Mouse (Mus musculus): Measurements from ENCODE around the gene Rasgef1b. TPM values are rescaled to one million over a fixed set of nuclear protein-coding genes. Genes with fewer than 3 reads are reported as not detected.
A peak's percentile ranks its signal among the peaks of the same experiment; 100 is the strongest.

Gene Rasgef1b
- polyA plus RNA-seq, 1 experiment from 2014 or later: 66.1 TPM

GRCm38 (mm10) chr5:99451416-99451815, 277.4 kb downstream of the Rasgef1b start:
- Histone ChIP-seq H3K27me3 (no peaks in the 10 kb centered on the region), H3K36me3 (no peaks in the 10 kb centered on the region), H3K9ac (no peak overlapping the region), H3K4me1 (replicated peaks) (peaks cover 14% of the 10 kb centered on the region), H3K4me3 (no peak overlapping the region), H3K9me3 (no peaks in the 10 kb centered on the region), H3K27ac (replicated peaks) (no peak overlapping the region), H3K4me2 (no peak overlapping the region)
- no peak for ATAC-seq (ENCODE audit: low read depth)
- 49% methylated on average over 5 of the region's 5 CpGs for WGBS

GRCm38 (mm10) chr5:99450994-99451393, 277.9 kb downstream of the Rasgef1b start:
- Histone ChIP-seq H3K4me2 (no peak overlapping the region), H3K4me3 (no peak overlapping the region), H3K4me1 (replicated peaks) (peaks cover 14% of the 10 kb centered on the region), H3K36me3 (no peaks in the 10 kb centered on the region), H3K27ac (replicated peaks) (no peak overlapping the region), H3K9me3 (no peaks in the 10 kb centered on the region), H3K27me3 (no peaks in the 10 kb centered on the region), H3K9ac (no peak overlapping the region)
- no peak for ATAC-seq (ENCODE audit: low read depth)
- WGBS: 64% methylated on average over 4 of the region's 4 CpGs

DNA sequence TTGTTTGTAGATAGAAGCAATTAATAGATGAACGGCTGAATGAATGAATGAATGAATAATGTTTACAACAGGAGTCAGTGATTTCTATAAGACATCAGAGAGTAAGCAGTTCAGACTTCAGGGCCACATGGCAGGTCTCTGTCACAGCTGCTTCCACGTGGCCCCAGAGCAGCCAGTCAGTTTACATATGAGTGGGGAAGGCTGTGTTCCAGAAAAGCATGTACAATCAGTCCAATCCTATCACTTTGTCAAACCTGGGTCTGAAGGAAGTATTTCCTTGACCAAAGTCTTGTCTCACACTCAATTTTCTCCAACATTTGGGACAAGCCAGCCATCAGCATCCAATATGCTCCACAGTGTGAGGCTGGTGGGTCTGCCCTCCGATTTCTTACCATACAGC, 278.4 kb downstream of the Rasgef1b start:
- Histone ChIP-seq H3K27me3 (no peaks in the 10 kb centered on the region), H3K9me3 (no peaks in the 10 kb centered on the region), H3K4me3 (no peak overlapping the region), H3K9ac (no peak overlapping the region), H3K36me3 (no peaks in the 10 kb centered on the region), H3K4me1 (replicated peaks) (peaks cover 14% of the 10 kb centered on the region), H3K4me2 (no peak overlapping the region), H3K27ac (replicated peaks) (0 out of 2 replicates have a peak overlapping the region, but pooled peaks have one; percentile 23)
- ATAC-seq (ENCODE audit: low read depth): no peak
- WGBS: 74% methylated on average over 3 of the region's 3 CpGs

GRCm38 (mm10) chr5:99447481-99447880, 281.4 kb downstream of the Rasgef1b start:
- no peak overlapping the region for H3K27ac ChIP-seq (replicated peaks)

GRCm38 (mm10) chr5:99445242-99445641, 283.6 kb downstream of the Rasgef1b start:
- 81% methylated on average over 5 of the region's 5 CpGs for WGBS
- H3K4me3 ChIP-seq: no peak overlapping the region
- ATAC-seq (ENCODE audit: low read depth): no peak

More at GRCm38 (mm10) chr5:99447481-99447880, 281.4 kb downstream of the Rasgef1b start:
- 90% methylated on average over 6 of the region's 6 CpGs for WGBS
- H3K9me3 ChIP-seq: no peaks in the 10 kb centered on the region
- no peaks in the 10 kb centered on the region for H3K27me3 ChIP-seq
- H3K4me3 ChIP-seq: no peak overlapping the region
- no peak for ATAC-seq (ENCODE audit: low read depth)
- H3K4me2 ChIP-seq: no peak overlapping the region
- peaks cover 15% of the 10 kb centered on the region for H3K4me1 ChIP-seq (replicated peaks)
- H3K9ac ChIP-seq: no peak overlapping the region
- no peaks in the 10 kb centered on the region for H3K36me3 ChIP-seq

DNA sequence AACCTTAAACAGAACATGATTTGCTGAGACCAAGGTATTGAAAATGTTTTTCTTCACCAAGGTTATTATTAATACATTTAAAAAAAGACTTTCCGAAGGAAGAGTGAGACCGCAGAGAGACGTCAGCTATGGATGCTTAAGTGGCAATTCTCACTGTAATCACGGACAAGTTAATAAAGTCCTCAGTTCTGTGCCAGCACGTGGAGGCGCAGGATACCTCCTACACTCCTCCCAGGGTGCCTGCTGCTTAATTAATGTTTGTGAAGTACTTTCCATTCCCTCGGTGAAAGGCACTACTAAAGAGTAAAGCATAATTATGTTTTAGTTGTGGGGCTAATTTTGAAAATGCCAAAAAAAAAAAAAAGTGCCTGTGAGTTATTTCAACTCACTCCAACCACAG, 284.1 kb downstream of the Rasgef1b start:
- Histone ChIP-seq H3K4me2 (no peak overlapping the region), H3K4me1 (replicated peaks) (0 out of 2 replicates have a peak, but pooled peaks cover 5% of the 10 kb centered on the region), H3K9ac (no peak overlapping the region), H3K9me3 (no peaks in the 10 kb centered on the region), H3K4me3 (no peak overlapping the region), H3K27ac (replicated peaks) (no peak overlapping the region), H3K36me3 (no peaks in the 10 kb centered on the region), H3K27me3 (no peaks in the 10 kb centered on the region)
- no peak for ATAC-seq (ENCODE audit: low read depth)
- 54% methylated on average over 7 of the region's 7 CpGs for WGBS

More at GRCm38 (mm10) chr5:99445242-99445641, 283.6 kb downstream of the Rasgef1b start:
- Histone ChIP-seq H3K27ac (replicated peaks) (no peak overlapping the region), H3K4me2 (no peak overlapping the region), H3K4me1 (replicated peaks) (0 out of 2 replicates have a peak, but pooled peaks cover 5% of the 10 kb centered on the region), H3K9me3 (no peaks in the 10 kb centered on the region), H3K27me3 (no peaks in the 10 kb centered on the region), H3K36me3 (no peaks in the 10 kb centered on the region), H3K9ac (no peak overlapping the region)

DNA sequence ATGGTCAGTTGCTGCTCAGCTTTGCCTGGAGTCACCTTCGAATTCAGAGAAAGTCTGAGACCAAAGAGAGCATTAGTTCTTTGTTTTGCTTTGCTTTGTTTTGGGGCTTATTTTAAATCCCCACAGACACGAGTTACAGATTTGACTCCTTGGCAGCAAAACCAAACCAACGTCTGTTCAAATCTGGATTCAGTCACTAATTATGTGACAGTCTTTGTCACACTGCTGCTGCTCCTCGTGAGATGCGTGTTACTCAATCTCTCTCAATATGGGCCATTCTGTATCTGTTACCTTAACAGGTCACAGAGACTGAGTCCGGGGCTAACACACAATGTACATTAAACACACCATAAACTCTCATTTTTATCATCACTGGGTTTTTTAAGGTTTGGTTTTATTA, 288.8 kb downstream of the Rasgef1b start:
- WGBS: 73% methylated on average over 6 of the region's 6 CpGs
- 0 out of 2 replicates have a peak, but pooled peaks cover 8% of the 10 kb centered on the region for H3K4me1 ChIP-seq (replicated peaks)
- ATAC-seq (ENCODE audit: low read depth): no peak

DNA sequence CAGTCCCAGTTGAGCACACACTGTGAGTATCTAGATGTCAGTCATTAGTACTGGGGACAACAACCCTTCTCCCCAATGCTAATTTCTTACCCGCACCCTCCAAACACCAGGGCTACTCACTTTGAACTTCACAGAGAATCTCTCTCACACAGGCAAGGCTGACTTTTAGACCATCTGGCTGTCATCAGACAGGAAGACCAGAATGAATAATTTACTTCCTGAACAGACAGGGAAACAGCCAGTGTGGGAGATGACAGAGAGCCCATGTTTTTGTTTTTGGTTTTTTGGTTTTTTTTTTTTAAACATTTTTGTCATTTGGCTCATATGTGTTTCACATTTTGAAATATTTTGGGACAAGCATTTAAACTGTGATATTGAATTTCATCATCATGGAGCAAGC, 290.3 kb downstream of the Rasgef1b start:
- ATAC-seq (ENCODE audit: low read depth): no peak
- no peaks in the 10 kb centered on the region for H3K27me3 ChIP-seq
- H3K36me3 ChIP-seq: no peaks in the 10 kb centered on the region
- H3K4me1 ChIP-seq (replicated peaks): 0 out of 2 replicates have a peak, but pooled peaks cover 2% of the 10 kb centered on the region
- WGBS: 58% methylated on average over 1 of the region's 1 CpGs
- no peak overlapping the region for H3K9ac ChIP-seq
- H3K27ac ChIP-seq (replicated peaks): no peak overlapping the region
- no peak overlapping the region for H3K4me3 ChIP-seq
- H3K9me3 ChIP-seq: no peaks in the 10 kb centered on the region
- no peak overlapping the region for H3K4me2 ChIP-seq

More for the DNA sequence above, 288.8 kb downstream of the Rasgef1b start:
- no peak overlapping the region for H3K9ac ChIP-seq
- no peak overlapping the region for H3K4me3 ChIP-seq
- H3K27me3 ChIP-seq: no peaks in the 10 kb centered on the region
- H3K36me3 ChIP-seq: no peaks in the 10 kb centered on the region
- no peak overlapping the region for H3K27ac ChIP-seq (replicated peaks)
- no peak overlapping the region for H3K4me2 ChIP-seq
- H3K9me3 ChIP-seq: no peaks in the 10 kb centered on the region

DNA sequence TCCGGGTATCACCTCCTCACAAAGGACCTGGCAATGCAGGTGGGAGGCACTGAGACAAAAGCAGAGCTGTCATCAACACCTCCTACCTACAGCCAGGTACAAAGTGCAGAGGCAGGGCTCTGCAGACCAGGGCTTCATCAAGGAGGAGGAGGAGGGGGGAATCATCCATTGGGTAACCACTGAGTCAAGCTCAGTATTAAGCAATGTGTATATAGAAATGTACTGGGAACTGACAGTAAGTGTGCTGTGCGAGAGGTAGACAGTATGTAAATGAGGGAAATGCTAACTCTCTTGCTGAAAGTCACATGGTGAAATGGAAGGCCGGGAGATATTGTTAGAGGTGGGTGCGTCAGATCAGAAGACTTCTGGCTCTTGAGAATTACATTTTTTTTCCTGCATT, 294.6 kb downstream of the Rasgef1b start:
- WGBS: 88% methylated on average over 4 of the region's 4 CpGs
- no peaks in the 10 kb centered on the region for H3K36me3 ChIP-seq
- H3K4me3 ChIP-seq: no peak overlapping the region
- no peaks in the 10 kb centered on the region for H3K27me3 ChIP-seq
- 0 out of 2 replicates have a peak, but pooled peaks cover 2% of the 10 kb centered on the region for H3K4me1 ChIP-seq (replicated peaks)
- H3K9me3 ChIP-seq: no peaks in the 10 kb centered on the region
- no peak overlapping the region for H3K27ac ChIP-seq (replicated peaks)
- H3K4me2 ChIP-seq: no peak overlapping the region
- no peak for ATAC-seq (ENCODE audit: low read depth)
- H3K9ac ChIP-seq: no peak overlapping the region

DNA sequence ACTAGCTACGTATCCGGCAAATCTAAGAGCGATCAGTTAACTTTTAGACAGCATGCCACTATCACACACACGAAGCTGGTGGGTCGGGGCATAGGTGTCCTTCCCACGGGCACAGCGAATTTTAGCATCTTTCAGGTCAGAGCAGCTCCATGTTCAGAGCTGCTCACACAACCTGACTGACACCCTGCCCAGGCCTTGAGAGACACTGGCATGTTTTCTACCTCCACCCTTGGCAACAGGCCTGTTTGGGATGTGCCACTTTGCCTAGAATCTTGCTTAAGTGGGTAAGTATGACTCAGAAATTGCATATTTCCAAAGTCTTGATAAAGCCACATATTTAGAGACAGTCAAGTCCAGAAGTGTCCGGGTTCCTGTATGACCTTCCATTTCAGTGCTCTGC, 296.4 kb downstream of the Rasgef1b start:
- ATAC-seq (ENCODE audit: low read depth): no peak
- H3K4me2 ChIP-seq: no peak overlapping the region
- WGBS: 95% methylated on average over 8 of the region's 8 CpGs

DNA sequence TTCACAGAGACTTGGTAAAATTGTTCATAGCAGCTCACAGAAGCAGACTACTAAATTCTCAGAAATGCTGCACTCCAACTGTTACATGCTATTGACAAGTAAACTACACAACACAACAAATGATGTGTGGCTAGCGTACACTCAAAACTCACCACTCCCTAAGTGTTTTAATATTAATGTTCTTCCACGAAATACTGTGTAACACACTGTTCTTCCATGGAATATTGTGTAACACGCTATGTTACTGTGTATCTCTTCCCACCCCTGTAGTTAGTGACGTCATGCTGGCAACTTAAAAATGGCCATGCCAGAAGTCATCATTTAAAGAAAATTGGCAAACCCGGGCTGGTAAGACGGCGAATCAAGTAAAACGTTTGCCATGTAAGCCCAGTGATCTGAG, 299.6 kb downstream of the Rasgef1b start:
- Histone ChIP-seq H3K9ac (no peak overlapping the region), H3K36me3 (no peaks in the 10 kb centered on the region), H3K9me3 (no peaks in the 10 kb centered on the region), H3K27me3 (no peaks in the 10 kb centered on the region), H3K27ac (replicated peaks) (no peak overlapping the region), H3K4me1 (replicated peaks) (0 out of 2 replicates have a peak, but pooled peaks cover 9% of the 10 kb centered on the region), H3K4me3 (no peak overlapping the region), H3K4me2 (no peak overlapping the region)
- WGBS: 95% methylated on average over 8 of the region's 8 CpGs
- no peak for ATAC-seq (ENCODE audit: low read depth)

More for the DNA sequence above, 296.4 kb downstream of the Rasgef1b start:
- no peaks in the 10 kb centered on the region for H3K9me3 ChIP-seq
- H3K36me3 ChIP-seq: no peaks in the 10 kb centered on the region
- 0 out of 2 replicates have a peak, but pooled peaks cover 11% of the 10 kb centered on the region for H3K4me1 ChIP-seq (replicated peaks)
- no peak overlapping the region for H3K4me3 ChIP-seq
- no peaks in the 10 kb centered on the region for H3K27me3 ChIP-seq
- no peak overlapping the region for H3K27ac ChIP-seq (replicated peaks)
- H3K9ac ChIP-seq: no peak overlapping the region

DNA sequence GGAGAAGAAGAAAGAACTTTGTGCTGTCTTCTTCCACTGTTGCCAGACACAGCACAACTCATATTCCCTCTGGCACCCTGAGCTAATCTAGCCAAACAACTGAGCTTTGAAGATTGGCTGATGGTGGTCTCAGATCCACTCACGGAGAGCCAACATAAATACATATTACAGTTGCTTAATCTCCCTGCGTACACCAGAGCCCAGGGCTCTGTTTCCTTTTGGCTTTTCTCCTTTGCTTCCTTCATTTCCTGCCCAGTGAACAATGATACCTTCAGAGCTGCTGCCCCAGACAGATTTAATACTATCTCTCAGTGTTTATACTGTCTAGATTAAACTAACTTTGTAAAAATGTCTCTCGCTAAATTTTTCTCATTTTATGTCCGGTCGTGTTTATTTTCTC, 300.2 kb downstream of the Rasgef1b start:
- Histone ChIP-seq H3K9ac (no peak overlapping the region), H3K4me3 (no peak overlapping the region), H3K4me2 (no peak overlapping the region), H3K4me1 (replicated peaks) (0 out of 2 replicates have a peak, but pooled peaks cover 9% of the 10 kb centered on the region), H3K9me3 (no peaks in the 10 kb centered on the region), H3K36me3 (no peaks in the 10 kb centered on the region), H3K27ac (replicated peaks) (no peak overlapping the region), H3K27me3 (no peaks in the 10 kb centered on the region)
- ATAC-seq (ENCODE audit: low read depth): no peak
- WGBS: 83% methylated on average over 5 of the region's 5 CpGs

DNA sequence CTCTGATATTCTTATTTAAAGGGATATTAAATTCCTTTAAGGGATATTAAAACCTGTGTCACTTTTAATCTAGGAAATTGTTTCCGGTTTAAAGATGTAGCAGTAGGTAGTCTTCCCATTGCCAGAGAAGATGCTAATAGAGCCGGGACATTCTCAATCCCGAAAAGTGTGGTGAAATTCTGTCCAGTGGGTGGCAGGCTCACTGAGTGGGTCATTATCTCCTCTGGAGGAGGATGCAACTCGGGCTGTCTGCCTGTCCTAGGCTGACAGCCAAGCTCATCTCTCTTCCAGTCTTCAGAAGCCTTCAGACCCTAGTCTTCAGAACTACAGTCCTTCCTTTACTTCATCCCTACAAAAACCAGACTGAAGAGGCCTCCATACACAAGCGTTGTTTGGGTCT, 305.6 kb downstream of the Rasgef1b start:
- 82% methylated on average over 5 of the region's 5 CpGs for WGBS
- no peaks in the 10 kb centered on the region for H3K27me3 ChIP-seq
- ATAC-seq (ENCODE audit: low read depth): no peak

More for the DNA sequence above, 305.6 kb downstream of the Rasgef1b start:
- Histone ChIP-seq H3K9me3 (no peaks in the 10 kb centered on the region), H3K4me2 (no peak overlapping the region), H3K27ac (replicated peaks) (no peak overlapping the region), H3K4me1 (replicated peaks) (0 out of 2 replicates have a peak, but pooled peaks cover 5% of the 10 kb centered on the region), H3K36me3 (no peaks in the 10 kb centered on the region), H3K9ac (no peak overlapping the region), H3K4me3 (no peak overlapping the region)
